Mouse (Mus musculus): Measurements from ENCODE around the gene Prkcq. TPM values are rescaled to one million over a fixed set of nuclear protein-coding genes. Genes with fewer than 3 reads are reported as not detected.

The Prkcq gene
- total and polyA plus RNA-seq, 2 experiments from 2014 or later: 12.9 to 14.8 TPM

DNA sequence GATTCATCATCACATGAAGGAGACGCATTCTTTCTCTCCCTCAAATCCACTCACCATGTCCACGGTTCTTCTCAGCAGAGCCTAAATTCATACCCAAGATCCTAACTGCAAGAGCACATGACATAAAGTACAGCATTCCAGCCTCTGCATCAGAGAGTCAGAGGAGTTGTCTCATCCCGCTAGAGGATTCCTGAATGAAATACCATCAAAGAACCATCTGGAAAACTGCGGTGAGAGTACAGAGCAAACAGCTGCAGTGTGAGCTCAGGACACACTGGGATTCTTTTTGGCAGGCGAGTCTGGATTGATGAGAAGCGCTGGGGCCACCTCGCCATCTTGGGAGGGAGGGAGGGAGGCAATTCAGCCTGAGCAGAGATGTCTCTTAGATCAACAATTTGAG is 20.9 kb upstream of the Prkcq start:
- WGBS: 71% methylated on average over 7 of the region's 7 CpGs
- DNase-seq (ENCODE audit: low spot score) (no peak), ATAC-seq (no peak)
- no peak overlapping the region for H3K27ac ChIP-seq
- no peaks in the 10 kb centered on the region for H3K36me3 ChIP-seq (ENCODE audit: insufficient read depth, low read length)
- H3K27me3 ChIP-seq (ENCODE audit: insufficient read depth, low read length): no peaks in the 10 kb centered on the region
- H3K4me3 ChIP-seq (ENCODE audit: low read length): no peak overlapping the region
- H3K9me3 ChIP-seq (ENCODE audit: low read length): no peaks in the 10 kb centered on the region
- no peak overlapping the region for H3K9ac ChIP-seq (replicated peaks; ENCODE audit: low read length)
- H3K4me1 ChIP-seq (ENCODE audit: insufficient read depth, low read length): no peaks in the 10 kb centered on the region
- H3K4me2 ChIP-seq (ENCODE audit: low read depth, low read length): no peak overlapping the region
- no peak for TF ChIP-seq CTCF (IDR thresholded peaks at IDR 0.05; ENCODE audit: low read depth)

GRCm38 (mm10) chr2:11151655-11152323 is 20.1 kb upstream of the Prkcq start:
- Histone ChIP-seq H3K27ac (no peak overlapping the region), H3K27me3 (ENCODE audit: insufficient read depth, low read length) (no peaks in the 10 kb centered on the region), H3K4me2 (ENCODE audit: low read depth, low read length) (no peak overlapping the region), H3K9me3 (ENCODE audit: low read length) (no peaks in the 10 kb centered on the region), H3K36me3 (ENCODE audit: insufficient read depth, low read length) (no peaks in the 10 kb centered on the region), H3K4me3 (ENCODE audit: low read length) (no peak overlapping the region), H3K4me1 (ENCODE audit: insufficient read depth, low read length) (no peaks in the 10 kb centered on the region), H3K9ac (replicated peaks; ENCODE audit: low read length) (no peak overlapping the region)
- TF ChIP-seq CTCF (IDR thresholded peaks at IDR 0.05; ENCODE audit: low read depth): no peak
- WGBS: 54% methylated on average over 6 of the region's 6 CpGs
- DNase-seq (ENCODE audit: low spot score) (no peak), ATAC-seq (no peak)

- Histone ChIP-seq H3K9ac (replicated peaks; ENCODE audit: low read length) (no peak overlapping the region), H3K4me3 (ENCODE audit: low read length) (no peak overlapping the region), H3K4me1 (ENCODE audit: insufficient read depth, low read length) (no peaks in the 10 kb centered on the region), H3K36me3 (ENCODE audit: insufficient read depth, low read length) (no peaks in the 10 kb centered on the region), H3K27ac (no peak overlapping the region), H3K4me2 (ENCODE audit: low read depth, low read length) (no peak overlapping the region), H3K27me3 (ENCODE audit: insufficient read depth, low read length) (no peaks in the 10 kb centered on the region), H3K9me3 (ENCODE audit: low read length) (no peaks in the 10 kb centered on the region)
- WGBS: 89% methylated on average over 7 of the region's 7 CpGs
- no peak for DNase-seq (ENCODE audit: low spot score)
- ATAC-seq: no peak
- no peak for TF ChIP-seq CTCF (IDR thresholded peaks at IDR 0.05; ENCODE audit: low read depth)
Observed at GRCm38 (mm10) chr2:11159641-11160040, 12.3 kb upstream of the Prkcq start.

- TF ChIP-seq CTCF (IDR thresholded peaks at IDR 0.05; ENCODE audit: low read depth): no peak
- Histone ChIP-seq H3K4me2 (ENCODE audit: low read depth, low read length) (no peak overlapping the region), H3K27ac (no peak overlapping the region), H3K9me3 (ENCODE audit: low read length) (no peaks in the 10 kb centered on the region), H3K4me3 (ENCODE audit: low read length) (no peak overlapping the region), H3K36me3 (ENCODE audit: insufficient read depth, low read length) (no peaks in the 10 kb centered on the region), H3K9ac (replicated peaks; ENCODE audit: low read length) (no peak overlapping the region), H3K27me3 (ENCODE audit: insufficient read depth, low read length) (no peaks in the 10 kb centered on the region), H3K4me1 (ENCODE audit: insufficient read depth, low read length) (no peaks in the 10 kb centered on the region)
- WGBS: 83% methylated on average over 3 of the region's 3 CpGs
- DNase-seq (ENCODE audit: low spot score) (no peak), ATAC-seq (no peak)
Observed at GRCm38 (mm10) chr2:11160696-11161095, 11.2 kb upstream of the Prkcq start.

GRCm38 (mm10) chr2:11161336-11161735 is 10.6 kb upstream of the Prkcq start:
- no peak overlapping the region for H3K4me2 ChIP-seq (ENCODE audit: low read depth, low read length)
- TF ChIP-seq CTCF (IDR thresholded peaks at IDR 0.05; ENCODE audit: low read depth): no peak
- 91% methylated on average over 4 of the region's 4 CpGs for WGBS
- DNase-seq (ENCODE audit: low spot score) (no peak), ATAC-seq (no peak)
- H3K27me3 ChIP-seq (ENCODE audit: insufficient read depth, low read length): no peaks in the 10 kb centered on the region
- no peak overlapping the region for H3K4me3 ChIP-seq (ENCODE audit: low read length)
- H3K9me3 ChIP-seq (ENCODE audit: low read length): no peaks in the 10 kb centered on the region
- no peaks in the 10 kb centered on the region for H3K36me3 ChIP-seq (ENCODE audit: insufficient read depth, low read length)
- no peak overlapping the region for H3K9ac ChIP-seq (replicated peaks; ENCODE audit: low read length)
- no peaks in the 10 kb centered on the region for H3K4me1 ChIP-seq (ENCODE audit: insufficient read depth, low read length)
- H3K27ac ChIP-seq: no peak overlapping the region

DNA sequence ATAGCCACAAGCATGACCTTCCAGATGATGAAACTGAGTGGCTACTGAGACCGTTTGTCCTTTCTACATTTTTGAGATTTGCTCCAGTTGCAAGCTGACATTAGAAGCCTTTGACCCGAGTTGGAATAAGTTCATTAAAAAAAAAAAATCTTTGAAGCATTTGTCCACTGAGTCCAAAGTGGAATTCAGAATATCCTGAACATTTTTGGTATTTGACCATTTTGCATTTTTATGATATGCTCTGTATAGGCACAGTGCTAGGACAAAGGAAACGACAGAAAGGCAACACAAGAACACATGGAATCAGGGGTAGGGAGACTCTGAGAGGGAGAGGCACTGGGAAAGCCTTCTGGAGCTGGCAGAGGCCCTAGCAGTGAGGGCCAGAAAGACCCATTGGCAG is 9.2 kb upstream of the Prkcq start:
- WGBS: 71% methylated on average over 3 of the region's 3 CpGs
- ATAC-seq: no peak
- H3K27me3 ChIP-seq (ENCODE audit: insufficient read depth, low read length): no peaks in the 10 kb centered on the region

GRCm38 (mm10) chr2:11164170-11164569 is 7.7 kb upstream of the Prkcq start:
- Histone ChIP-seq H3K27me3 (ENCODE audit: insufficient read depth, low read length) (no peaks in the 10 kb centered on the region), H3K4me1 (ENCODE audit: insufficient read depth, low read length) (no peaks in the 10 kb centered on the region), H3K9me3 (ENCODE audit: low read length) (no peaks in the 10 kb centered on the region), H3K4me2 (ENCODE audit: low read depth, low read length) (no peak overlapping the region), H3K36me3 (ENCODE audit: insufficient read depth, low read length) (no peaks in the 10 kb centered on the region), H3K4me3 (ENCODE audit: low read length) (no peak overlapping the region), H3K9ac (replicated peaks; ENCODE audit: low read length) (no peak overlapping the region), H3K27ac (no peak overlapping the region)
- 70% methylated on average over 3 of the region's 3 CpGs for WGBS
- TF ChIP-seq CTCF (IDR thresholded peaks at IDR 0.05; ENCODE audit: low read depth): no peak
- no peak for ATAC-seq
- DNase-seq (ENCODE audit: low spot score): no peak

More for the DNA sequence above, 9.2 kb upstream of the Prkcq start:
- no peak for TF ChIP-seq CTCF (IDR thresholded peaks at IDR 0.05; ENCODE audit: low read depth)
- no peak overlapping the region for H3K27ac ChIP-seq
- H3K9me3 ChIP-seq (ENCODE audit: low read length): no peaks in the 10 kb centered on the region
- no peaks in the 10 kb centered on the region for H3K4me1 ChIP-seq (ENCODE audit: insufficient read depth, low read length)
- no peaks in the 10 kb centered on the region for H3K36me3 ChIP-seq (ENCODE audit: insufficient read depth, low read length)
- no peak overlapping the region for H3K4me2 ChIP-seq (ENCODE audit: low read depth, low read length)
- no peak for DNase-seq (ENCODE audit: low spot score)
- H3K9ac ChIP-seq (replicated peaks; ENCODE audit: low read length): no peak overlapping the region
- H3K4me3 ChIP-seq (ENCODE audit: low read length): no peak overlapping the region
